Mouse (Mus musculus): ENCODE data around the gene St6gal2. TPM values are rescaled to one million over a fixed set of nuclear protein-coding genes. Genes with fewer than 3 reads are reported as not detected.

St6gal2 gene
- 0.30 and 0.64 TPM in 2 replicates for total RNA-seq (2021)
- long read RNA-seq, experiment 1 = 0 reads
- long read RNA-seq, experiment 2 = 0 reads

GRCm38 (mm10) chr17:55445250-55446184 lies at the start of gene St6gal2:
Gene St6gal2 (plus strand): TSS chr17:55445382.
- DNase-seq = peak; percentile 32

GRCm38 (mm10) chr17:55406043-55406442 lies 39.1 kb upstream of the St6gal2 start:
- DNase-seq = no peak

GRCm38 (mm10) chr17:55416519-55416918 lies 28.7 kb upstream of the St6gal2 start:
- no peak for DNase-seq

- DNase-seq = peak; percentile 6
These were observed 974 bp downstream of the St6gal2 start for GRCm38 (mm10) chr17:55446185-55446527.

GRCm38 (mm10) chr17:55446698-55447097 lies 1.5 kb downstream of the St6gal2 start:
- no peak for DNase-seq

- no peak for DNase-seq
These were observed 5.8 kb downstream of the St6gal2 start for GRCm38 (mm10) chr17:55450943-55451342.

- no peak for DNase-seq
These were observed 9.3 kb downstream of the St6gal2 start for GRCm38 (mm10) chr17:55454487-55454886.

GRCm38 (mm10) chr17:55460187-55460586 lies 15.0 kb downstream of the St6gal2 start:
- no peak for DNase-seq

GRCm38 (mm10) chr17:55467579-55467978 lies 22.4 kb downstream of the St6gal2 start:
- no peak for DNase-seq

- DNase-seq = no peak
These were observed 23.8 kb downstream of the St6gal2 start for GRCm38 (mm10) chr17:55468963-55469362.

- DNase-seq = no peak
These were observed 30.8 kb downstream of the St6gal2 start for GRCm38 (mm10) chr17:55475974-55476373.

GRCm38 (mm10) chr17:55477361-55477760 lies 32.2 kb downstream of the St6gal2 start:
- DNase-seq = no peak

GRCm38 (mm10) chr17:55479367-55479766 lies 34.2 kb downstream of the St6gal2 start:
- DNase-seq = no peak

GRCm38 (mm10) chr17:55484108-55484870 lies 39.1 kb downstream of the St6gal2 start:
- no peak for DNase-seq

GRCm38 (mm10) chr17:55531872-55532271 lies 86.7 kb downstream of the St6gal2 start:
- no peak for DNase-seq

- DNase-seq = no peak
These were observed 103.3 kb downstream of the St6gal2 start for GRCm38 (mm10) chr17:55548476-55548875.

GRCm38 (mm10) chr17:55561774-55562173 lies 116.6 kb downstream of the St6gal2 start:
- DNase-seq = no peak

Other genes starting within 250 kb of the St6gal2 start
- gene Vmn2r118, start 179.8 kb downstream of the St6gal2 start, total RNA-seq (2021) = not detected in 2 replicates

Measured in adrenal gland, postnatal 14 days (tissue).